Mouse (Mus musculus) erythroid progenitor cell, adult 5-6 weeks (primary cell): ENCODE measurements around the gene Ctcf. TPM values are rescaled to one million over a fixed set of nuclear protein-coding genes. Genes with fewer than 3 reads are reported as not detected.
A peak's percentile ranks its signal among the peaks of the same experiment; 100 is the strongest.

Source experiments
- ATAC-seq: replicated peaks from 2 replicates; pipeline ENCODE4 v1.8.0; 2016; ENCODE audit warnings: moderate number of reproducible peaks, mild to moderate bottlenecking, moderate TSS enrichment, inconsistent platforms; ENCODE audit not compliant: poor library complexity, low FRiP score, severe bottlenecking
- total RNA-seq, 2 experiments: library from RNA; stranded (forward) in 1 of 2; stranded (reverse) in 1 of 2; fragments of 150-400 nt in 1 of 2; fragments of 186-747, 209-891 nt in 1 of 2; gene quantifications; 2 replicates each; pipeline versions ENCODE4 v1.2.3 to v1.2.4; 2015 to 2017; ENCODE audit warnings: low replicate concordance in 2 of 2

Ctcf gene
- total RNA-seq, 2 experiments from 2014 or later: 195 to 314 TPM

DNA sequence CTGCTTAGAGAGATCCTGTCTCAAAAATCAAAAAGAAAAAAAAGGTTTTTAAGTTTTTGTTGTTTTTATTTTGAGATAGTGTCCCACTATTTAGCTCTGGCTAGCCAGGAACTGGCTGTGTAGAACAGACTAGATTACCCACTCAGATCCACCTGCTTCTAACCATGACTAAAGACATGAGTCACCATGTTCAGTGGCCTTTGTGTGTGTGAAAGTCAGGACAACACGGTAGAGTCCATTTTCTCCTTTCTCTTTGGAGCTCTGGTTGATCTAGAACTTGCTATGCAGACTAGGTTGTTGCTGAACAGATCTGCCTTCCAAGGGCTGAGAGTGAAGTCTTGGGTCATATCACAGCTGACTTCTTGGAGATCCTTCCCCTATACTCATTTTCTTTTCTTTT, 3.5 kb downstream of the Ctcf start:
- ATAC-seq: no peak

DNA sequence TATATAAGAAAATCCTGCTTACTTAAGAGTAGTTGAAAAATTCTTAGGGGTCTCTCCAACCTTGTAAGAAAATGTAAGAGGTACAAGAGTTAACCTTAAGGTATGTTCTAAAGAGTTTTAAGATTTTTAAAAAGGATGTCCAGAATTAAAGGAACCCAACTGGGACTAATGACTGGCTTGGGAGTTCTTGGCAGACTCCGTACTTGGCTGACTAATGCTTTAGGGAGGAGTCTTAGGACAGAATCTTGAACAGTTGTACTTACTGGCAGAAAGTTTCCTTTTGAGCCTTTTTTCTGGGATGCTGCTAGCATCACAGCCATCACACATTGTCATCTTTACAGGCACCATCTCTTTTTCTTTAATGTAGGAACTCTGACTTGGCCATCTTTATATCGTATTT, 4.1 kb downstream of the Ctcf start:
- no peak for ATAC-seq

DNA sequence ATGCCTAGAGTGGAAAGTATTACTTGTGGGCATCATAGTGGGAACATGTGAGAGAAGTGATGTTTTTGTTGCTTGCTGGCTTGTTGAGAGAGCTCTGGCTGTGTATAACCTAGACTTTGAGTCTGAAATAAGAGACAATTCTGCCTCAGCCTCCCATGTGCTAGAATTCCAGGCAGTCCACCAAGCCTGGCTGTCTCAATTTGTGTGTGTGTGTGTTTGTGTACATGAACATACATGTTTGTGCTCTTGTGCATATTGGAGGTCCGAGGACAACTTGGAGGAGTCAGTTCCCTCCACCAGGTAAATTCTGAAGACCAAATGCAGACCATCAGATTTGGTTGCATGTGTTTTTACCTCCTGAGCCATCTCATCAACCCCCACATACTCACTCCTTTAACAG, 8.8 kb downstream of the Ctcf start:
- ATAC-seq: no peak

DNA sequence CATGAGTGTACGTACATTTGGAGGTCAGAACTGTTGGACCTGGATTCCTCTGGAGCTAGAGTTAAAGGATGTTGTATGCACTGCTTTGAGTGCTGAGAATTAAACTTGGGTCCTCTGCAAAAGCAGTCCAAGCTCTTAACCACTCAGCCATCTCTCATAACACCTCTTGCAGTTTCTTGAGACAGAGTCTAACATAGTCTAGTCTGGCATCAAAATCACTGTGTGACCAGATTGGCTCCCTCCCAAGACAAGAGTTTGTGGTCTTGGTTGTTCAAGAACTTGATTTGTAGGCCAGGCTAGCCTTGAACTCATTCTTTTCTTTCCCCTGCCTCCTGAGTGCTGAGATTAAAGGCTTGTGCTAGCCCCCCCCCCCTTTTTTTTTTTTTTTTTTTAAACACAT, 12.6 kb downstream of the Ctcf start:
- no peak for ATAC-seq

DNA sequence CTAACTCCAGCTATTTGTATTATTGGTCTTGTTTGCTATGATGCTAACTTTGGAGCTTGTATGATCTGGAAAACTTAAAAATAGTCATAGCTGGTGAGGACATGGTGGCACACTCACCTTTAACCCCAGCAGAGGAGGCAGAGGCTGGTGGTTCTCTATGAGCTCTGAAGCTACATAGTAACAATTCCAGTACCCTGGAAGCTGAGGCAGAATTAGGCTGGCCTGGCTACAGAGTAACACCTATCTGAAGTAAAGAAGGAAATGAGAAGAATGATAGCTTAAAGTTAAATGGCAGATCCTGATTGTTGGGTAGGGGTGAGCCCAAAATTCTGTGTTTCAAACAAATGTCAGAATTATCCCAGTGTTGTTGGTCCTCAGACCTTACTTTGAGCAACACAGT, 21.3 kb downstream of the Ctcf start:
- ATAC-seq: no peak

DNA sequence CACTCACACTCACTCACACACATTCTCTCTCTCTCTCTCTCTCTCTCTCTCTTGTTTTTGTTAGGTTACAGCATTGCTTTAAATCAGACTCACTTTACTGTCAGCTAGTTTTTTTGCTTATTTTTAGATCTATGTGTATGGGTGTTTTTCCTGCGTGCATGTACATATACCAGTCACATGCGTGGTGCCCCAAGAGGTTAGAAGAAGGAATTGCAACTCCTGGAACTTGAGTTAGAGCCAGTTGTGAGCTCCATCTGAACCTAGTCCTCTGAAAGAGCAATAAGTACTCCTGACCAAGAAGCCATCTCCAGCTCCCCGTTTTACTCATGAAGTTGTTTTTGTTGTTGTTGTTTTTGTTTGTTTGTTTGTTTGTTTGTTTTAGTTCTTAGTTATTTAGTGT, 24.8 kb downstream of the Ctcf start:
- ATAC-seq: no peak; the same call in 1 of the 2 replicates

DNA sequence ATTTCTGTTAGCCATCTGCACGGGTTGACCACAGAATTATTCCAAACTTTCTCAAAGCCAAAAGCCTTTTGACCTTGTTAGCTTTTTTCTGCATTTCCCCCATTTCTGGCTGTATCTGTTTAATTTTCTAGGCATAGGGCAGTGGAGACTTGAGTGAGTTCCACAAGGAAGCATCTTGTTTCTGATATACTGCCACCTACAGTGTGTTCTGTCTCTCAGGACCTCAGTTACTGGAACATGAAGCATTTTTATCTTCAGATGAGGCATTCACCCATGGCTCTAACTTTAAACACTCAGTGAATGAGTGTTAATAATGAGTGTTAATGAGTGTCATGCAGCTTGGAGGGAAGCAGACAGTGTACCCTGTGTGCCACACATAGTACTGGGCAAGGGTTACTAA, 41.5 kb downstream of the Ctcf start:
- ATAC-seq: no peak

DNA sequence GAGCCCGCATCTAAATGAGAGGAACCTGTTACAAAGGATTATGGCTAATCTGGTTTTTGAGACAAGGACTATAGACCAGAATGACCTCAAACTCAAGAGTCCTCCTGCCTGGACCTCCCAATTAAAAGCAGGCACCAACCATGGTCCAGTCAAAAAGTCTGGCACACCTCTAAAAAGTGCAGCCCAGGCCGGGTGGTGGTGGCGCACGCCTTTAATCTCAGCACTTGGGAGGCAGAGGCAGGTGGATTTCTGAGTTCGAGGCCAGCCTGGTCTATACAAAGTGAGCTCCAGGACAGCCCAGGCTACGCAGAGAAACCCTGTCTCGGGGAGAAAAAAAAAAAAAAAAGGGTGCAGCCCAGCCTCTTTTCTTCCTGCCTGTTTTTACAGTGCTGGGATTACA, 49.0 kb downstream of the Ctcf start:
- no peak for ATAC-seq

DNA sequence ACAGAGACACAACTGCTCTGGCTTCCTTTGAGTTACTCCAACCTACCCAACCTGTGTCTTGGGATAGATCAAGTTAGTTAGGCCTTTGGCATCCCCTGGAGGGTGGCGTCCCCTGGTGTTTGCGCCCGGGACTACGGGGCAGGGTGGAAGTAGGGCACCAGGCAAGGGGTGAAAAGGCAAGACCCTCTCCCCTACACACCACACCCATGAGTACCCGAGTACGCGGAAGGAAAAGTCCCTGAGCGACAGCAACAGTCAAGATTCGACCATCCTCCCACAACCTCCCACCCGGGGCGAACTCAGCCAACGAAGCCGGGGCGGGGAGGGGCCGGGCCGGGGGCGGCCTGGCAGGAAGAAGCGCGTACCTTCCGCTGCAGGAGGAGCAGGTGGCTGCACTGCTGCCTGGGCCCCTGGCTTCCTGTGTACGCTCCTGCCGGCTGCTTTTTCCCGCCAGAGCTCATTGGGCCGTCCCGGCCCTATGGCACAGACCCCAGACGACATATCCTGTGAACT, 49.5 kb downstream of the Ctcf start, which contains the start of gene Carmil2:
TSS of gene Carmil2 (plus strand) at position 479 of the 513 bp plus-strand sequence.
- ATAC-seq: 0 out of 2 replicates have a peak, but pooled peaks have one; percentile 33

DNA sequence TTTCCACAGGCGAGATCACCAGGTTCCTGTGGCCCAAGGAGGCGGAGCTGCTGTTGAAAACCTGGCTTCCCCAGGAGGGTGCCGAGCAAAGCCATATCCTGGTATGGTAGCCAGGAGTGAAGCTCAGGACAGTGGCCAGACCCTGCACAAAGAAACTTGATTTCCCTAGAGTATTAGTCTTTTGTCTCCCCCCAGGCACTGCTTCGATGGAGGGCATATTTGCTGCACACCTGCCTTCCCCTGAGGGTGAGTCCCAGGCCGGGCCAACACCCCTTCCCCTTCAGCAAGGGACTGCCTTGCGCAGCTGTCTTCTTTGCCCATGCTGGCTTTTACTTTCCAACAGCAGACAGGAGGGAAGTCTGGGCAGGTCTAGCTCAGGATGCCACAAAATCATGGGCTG, 50.2 kb downstream of the Ctcf start:
- ATAC-seq: no peak

DNA sequence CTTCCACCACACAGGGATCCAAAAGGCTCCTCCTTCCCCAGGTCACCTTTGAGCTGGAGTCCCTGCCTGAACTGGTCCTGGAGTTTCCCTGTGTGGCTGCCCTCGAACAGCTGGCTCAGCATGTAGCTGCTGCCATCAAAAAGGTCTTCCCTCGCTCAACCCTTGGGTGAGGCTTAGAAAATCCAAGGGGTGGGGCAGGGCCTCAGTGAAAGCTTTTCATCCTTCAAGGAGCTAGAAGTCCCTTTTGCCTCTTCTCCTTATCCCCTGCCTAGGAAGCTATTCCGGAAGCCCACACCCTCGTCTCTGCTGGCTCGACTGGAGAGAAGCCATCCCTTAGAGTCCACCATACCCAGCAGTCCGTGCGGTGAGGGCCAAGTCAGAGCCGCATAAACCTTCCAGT, 51.1 kb downstream of the Ctcf start:
- ATAC-seq: no peak

DNA sequence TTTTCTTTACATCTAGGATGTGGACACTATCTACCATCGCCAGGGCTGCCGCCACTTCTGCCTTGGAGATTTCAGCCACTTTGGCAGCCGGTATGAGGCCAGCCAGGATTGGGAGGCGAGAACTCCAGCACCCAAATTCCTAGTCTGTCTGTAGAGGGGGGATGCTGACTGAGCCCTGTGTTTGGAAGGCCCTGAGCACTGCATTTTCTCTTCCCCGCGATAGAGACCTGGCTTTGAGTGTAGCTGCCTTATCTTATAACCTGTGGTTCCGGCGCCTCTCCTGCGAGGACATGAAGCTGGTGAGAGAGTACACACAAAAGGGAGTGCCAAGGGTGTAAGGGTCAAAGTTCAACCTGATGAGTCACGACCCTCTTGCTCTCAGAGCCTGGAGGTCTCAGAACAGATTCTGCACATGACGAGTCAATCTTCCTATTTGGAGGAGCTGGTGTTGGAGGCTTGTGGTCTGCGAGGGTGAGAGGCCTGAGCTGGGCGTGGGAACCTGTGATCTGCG, 51.9 kb downstream of the Ctcf start:
- no peak for ATAC-seq

DNA sequence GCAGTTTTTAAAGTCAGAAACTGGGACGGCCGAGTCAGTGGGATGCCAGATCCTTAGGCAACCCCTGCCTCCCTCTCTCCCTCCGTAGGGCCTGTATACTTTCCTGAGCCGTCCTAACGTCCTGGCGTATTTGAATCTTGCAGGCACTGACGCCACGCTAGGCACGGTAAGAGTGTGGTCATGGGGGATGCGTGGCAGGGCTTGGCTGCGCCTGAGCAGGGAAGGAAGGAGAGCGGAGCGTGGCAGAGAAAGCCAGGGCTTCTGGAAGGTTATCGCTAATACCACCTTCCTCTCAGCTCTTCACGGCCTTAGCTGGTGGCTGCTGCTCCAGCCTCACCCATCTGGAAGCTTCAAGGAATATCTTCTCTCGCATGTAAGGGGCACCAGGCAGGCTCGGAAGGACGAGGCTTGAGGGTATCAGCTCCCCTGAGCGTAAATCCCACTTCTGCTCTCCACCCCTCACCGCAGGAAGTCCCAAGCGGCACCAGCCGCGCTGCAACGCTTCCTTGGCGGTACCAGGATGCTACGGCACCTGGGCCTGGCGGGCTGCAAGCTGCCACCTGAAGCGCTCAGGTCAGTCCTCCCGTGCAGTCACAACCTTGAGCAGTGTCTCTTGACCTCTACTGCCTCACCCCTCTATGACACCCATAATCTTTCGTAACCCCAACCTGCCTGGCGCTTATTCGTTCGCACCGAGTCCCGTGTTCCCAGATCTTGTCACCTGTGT, 53.1 kb downstream of the Ctcf start:
- ATAC-seq: no peak

DNA sequence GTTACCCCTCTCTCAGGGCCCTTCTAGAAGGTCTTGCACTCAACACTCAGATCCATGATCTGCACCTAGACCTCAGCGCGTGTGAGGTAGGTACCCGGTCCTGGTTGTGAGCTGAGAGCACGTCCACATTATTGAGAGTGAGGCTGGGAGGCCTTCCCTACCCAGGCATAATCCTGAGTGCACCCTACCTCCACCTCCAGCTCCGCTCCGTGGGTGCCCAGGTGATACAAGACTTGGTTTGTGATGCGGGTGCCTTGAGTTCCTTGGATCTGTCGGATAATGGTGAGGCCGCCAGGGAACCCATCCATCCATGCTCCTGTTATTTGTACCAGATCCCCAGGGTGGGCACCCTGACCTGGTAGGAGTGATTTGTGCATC, 53.6 kb downstream of the Ctcf start:
- ATAC-seq: no peak

DNA sequence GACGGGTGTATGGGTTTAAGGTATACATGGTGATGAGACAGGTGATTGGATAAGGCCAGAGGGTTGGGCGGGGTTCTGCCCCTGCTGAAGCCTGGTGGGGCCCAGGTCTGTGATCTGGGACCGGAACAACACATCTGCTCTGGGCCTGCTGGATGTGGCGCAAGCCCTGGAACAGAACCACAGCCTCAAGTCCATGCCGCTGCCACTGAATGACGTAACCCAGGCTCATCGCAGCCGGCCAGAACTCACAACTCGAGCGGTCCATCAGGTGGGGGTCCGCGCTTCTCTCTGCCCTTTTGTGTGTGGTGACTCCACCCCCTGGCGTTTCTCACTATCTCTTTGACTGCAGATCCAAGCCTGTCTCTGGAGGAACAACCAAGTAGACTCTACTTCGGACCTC, 54.6 kb downstream of the Ctcf start:
- no peak for ATAC-seq

DNA sequence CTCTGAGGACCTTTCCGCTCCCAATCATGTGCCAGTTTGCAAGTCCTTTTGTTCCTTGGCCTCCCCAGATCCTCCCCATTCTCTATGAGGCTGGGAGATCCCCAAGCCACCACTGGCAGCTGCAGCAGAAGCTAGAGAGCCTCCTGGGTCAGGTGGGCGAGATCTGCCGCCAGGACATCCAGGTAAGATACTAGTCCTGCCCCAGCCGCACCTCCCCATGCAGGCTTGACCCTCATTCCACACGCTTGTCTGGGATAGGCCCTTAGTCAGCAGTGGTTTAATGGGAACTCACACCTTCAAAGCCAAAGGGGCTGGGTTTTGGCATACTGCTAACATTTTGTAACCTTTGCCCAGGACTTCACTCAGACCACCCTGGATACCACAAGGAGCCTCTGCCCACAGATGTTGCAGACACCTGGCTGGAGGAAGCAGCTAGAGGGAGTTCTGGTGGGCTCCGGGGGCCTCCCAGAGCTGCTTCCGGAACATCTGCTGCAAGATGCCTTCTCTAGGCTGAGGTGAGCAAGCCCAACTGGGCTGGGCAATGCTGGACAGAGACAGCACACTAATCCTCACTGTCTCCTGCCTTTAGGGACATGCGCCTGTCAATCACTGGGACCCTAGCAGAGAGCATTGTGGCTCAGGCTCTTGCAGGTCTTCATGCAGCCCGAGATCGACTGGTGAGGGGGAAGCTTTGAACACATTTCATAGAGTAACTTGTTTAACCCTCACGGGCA, 56.2 kb downstream of the Ctcf start:
- no peak for ATAC-seq

DNA sequence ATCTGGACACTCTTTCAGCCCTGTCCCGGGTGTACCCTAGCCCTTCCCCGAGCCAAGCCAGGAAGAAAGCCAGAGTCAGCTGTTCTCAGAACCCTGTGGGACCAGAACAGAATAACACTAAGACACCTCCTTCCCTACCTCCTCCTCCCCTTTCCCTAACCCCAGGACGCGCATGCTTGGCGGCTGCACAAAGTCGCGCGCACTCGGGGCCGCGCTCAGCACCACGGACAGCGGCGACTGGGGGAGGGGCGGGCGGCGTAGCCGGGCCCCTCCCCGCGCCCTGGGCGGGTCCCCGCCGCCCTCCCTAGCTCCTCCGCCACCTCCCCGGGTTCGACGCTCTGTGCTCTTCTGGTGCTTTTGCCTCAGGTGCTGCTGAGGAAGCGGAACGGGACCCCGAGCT, 57.3 kb downstream of the Ctcf start:
- ATAC-seq: no peak

DNA sequence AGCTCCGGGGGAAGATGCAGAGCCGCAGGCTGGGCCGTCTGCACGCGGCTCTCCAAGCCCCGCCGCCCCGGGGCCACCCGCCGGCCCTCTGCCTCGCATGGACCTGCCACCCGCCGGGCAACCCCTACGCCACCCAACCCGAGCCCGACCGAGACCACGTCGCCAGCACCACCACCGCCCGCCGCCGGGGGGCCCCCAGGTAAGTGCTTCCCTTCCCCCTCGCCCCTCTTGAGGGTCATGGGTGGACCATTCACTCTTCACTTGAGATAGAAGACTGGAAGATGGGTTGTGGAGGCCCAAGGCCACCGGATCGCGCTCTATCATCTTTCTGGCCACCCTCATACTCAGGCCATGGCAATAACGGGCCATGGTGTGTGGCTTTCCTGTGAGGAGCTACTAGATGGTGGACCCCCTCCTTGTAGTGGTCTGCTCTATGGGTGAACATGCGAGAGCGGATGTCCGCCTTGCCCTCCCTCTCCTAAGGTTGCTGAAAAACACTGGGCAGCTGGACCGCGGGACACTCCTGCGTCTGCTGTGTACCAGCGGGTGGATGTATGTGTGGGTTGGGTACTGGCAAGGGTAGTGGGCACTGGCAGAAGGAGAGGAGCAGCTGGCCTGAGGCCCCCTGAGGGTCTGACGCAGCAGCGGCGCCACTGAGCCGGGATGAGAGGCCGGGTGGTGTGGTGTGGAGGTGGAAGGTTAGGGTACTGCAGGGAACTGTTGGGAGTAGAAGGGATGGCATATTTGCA, 57.9 kb downstream of the Ctcf start:
- no peak for ATAC-seq

DNA sequence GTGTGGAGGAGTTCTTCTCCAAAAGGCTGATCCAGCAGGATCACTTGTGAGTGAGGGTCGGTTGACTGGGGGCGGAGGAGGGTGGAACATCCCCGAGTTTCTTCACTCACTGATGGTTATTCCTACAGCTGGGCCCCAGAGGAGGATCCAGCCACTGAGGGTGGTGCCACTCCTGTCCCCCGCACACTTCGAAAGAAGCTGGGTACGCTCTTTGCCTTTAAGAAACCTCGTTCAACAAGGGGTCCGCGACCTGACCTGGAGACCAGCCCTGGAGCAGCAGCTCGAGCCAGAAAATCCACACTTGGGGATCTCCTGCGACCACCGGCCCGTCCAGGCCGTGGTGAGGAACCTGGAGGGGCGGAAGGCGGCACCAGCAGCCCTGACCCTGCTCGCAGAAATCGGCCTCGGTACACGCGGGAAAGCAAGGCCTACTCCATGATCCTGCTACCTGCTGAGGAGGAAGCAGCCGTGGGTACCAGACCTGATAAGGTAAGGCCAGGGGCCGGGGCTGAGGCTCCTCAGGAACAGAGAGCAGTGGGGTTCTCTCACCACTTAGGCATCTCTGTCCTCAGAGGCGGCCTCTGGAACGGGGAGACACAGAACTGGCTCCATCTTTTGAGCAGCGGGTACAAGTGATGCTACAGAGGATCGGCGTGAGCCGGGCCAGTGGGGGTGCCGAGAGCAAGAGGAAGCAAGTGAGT, 58.9 kb downstream of the Ctcf start:
- ATAC-seq: no peak; the same call in 1 of the 2 replicates
